Mouse (Mus musculus): ENCODE data around the gene Epha7.

DNA sequence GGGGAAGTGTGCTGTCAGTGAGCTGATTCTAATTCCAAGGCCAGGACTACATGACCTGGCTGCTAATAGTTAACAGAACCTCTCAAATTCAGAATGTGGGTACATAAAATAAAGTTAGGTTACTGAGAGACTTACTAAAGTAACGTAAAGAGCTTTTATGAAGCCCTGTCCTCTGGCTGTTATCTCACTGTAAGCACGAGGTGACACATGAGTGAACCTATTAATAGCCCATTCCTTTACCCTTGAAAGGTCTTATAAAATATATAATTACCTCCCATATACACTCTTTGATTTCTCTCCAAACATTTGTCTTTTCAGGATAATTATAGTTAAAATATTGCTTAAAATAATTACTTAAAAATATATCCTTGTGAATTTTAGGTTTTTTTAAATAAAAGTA, 37.5 kb downstream of the Epha7 start:
- TF ChIP-seq POLR2A (IDR thresholded peaks at IDR 0.05; ENCODE audit: insufficient read length, low read depth) (no peak), POLR2AphosphoS2 (IDR thresholded peaks at IDR 0.05; ENCODE audit: insufficient read length, low read depth) (no peak), MYOD1 (IDR thresholded peaks at IDR 0.05; ENCODE audit: control insufficient read depth in 1 of 3, insufficient read length in 2 of 3, low read depth in 2 of 3) (no peak), TCF12 (IDR thresholded peaks at IDR 0.05; ENCODE audit: insufficient read depth, poor library complexity, severe bottlenecking) (no peak), USF1 (IDR thresholded peaks at IDR 0.05; ENCODE audit: low read depth) (no peak), E2F4 (IDR thresholded peaks at IDR 0.05; ENCODE audit: insufficient read depth) (no peak), MAX (IDR thresholded peaks at IDR 0.05; ENCODE audit: low read depth) (no peak)

All from myocyte (in vitro differentiated cells).